Comparison of ENCODE assay signal across 9 mouse cellular contexts in the genomic region with DNA sequence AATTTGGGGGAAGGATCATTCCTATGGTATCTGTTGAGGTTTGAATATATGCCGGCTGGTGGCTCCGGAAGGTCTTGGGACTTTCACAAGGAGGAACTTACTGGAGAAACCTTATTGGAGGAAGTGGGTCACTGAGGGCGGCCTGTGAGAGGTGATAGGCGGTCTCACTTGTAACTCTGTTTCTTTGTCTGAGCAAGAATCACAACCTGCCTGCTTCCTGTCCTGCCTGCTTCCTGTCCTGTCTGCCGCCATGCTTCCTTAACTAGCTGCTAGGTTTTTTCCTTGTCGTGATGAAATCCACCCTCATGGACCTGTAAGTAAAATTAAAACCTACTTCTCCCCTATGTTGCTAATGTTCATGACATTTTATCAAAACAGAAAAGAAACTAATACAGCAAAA. TPM values are rescaled to one million over a fixed set of nuclear protein-coding genes. Genes with fewer than 3 reads are reported as not detected.
DNase-seq lines count a peak whose midpoint lies in the region; ATAC-seq and TF ChIP-seq lines count a peak whose summit lies in the region.
"Had no signal": no experiment of that assay in that cellular context is flagged by ENCODE, and none has a peak within 500 bp of the region (broad histone marks: within the 10 kb centered on the region; RNA-seq: fewer than 3 reads in every experiment).

No protein-coding gene starts in this region.

- no peak overlapping the region for H3K4me3 ChIP-seq in lung, postnatal 0 days (ENCODE audit: low read depth, low read length)
- H3K4me3 ChIP-seq in hindbrain, postnatal 0 days (ENCODE audit: low read length) = no peak overlapping the region
- H3K4me3 ChIP-seq in forebrain, embryonic 12.5 days (replicated peaks) = no peak overlapping the region
- H3K4me3 ChIP-seq: lung, embryonic 15.5 days had no signal

- no peaks in the 10 kb centered on the region for H3K4me1 ChIP-seq in lung, postnatal 0 days (ENCODE audit: insufficient read depth, low read depth, low read length)
- no peaks in the 10 kb centered on the region for H3K4me1 ChIP-seq in hindbrain, postnatal 0 days (ENCODE audit: insufficient read depth, low read length)
- H3K4me1 ChIP-seq in forebrain, embryonic 12.5 days = no peaks in the 10 kb centered on the region
- H3K4me1 ChIP-seq: lung, embryonic 15.5 days had no signal

- ATAC-seq in granulocyte monocyte progenitor cell, adult 5-6 weeks (replicated peaks; ENCODE audit: poor library complexity, severe bottlenecking) = peak; percentile 89
- no peak; the same call in 1 of the 2 replicates for ATAC-seq in lung, postnatal 0 days
- no peak for ATAC-seq in hindbrain, postnatal 0 days
- ATAC-seq in forebrain, embryonic 12.5 days (ENCODE audit: low FRiP score) = no peak

- no peak overlapping the region for H3K9ac ChIP-seq in lung, postnatal 0 days (replicated peaks; ENCODE audit: low read depth)
- no peak overlapping the region for H3K9ac ChIP-seq in hindbrain, postnatal 0 days (replicated peaks; ENCODE audit: low read length)
- no peak overlapping the region for H3K9ac ChIP-seq in forebrain, embryonic 12.5 days
- H3K9ac ChIP-seq: lung, embryonic 15.5 days had no signal

- TF ChIP-seq CTCF in lung, postnatal 0 days (IDR thresholded peaks at IDR 0.05) = no peak
- TF ChIP-seq CTCF in hindbrain, postnatal 0 days (IDR thresholded peaks at IDR 0.05; ENCODE audit: low read depth) = no peak

- no peaks in the 10 kb centered on the region for H3K9me3 ChIP-seq in lung, postnatal 0 days (ENCODE audit: low read length)
- H3K9me3 ChIP-seq in hindbrain, postnatal 0 days (ENCODE audit: low read length) = no peaks in the 10 kb centered on the region
- H3K9me3 ChIP-seq in forebrain, embryonic 12.5 days = no peaks in the 10 kb centered on the region
- H3K9me3 ChIP-seq: lung, embryonic 15.5 days had no signal

- whole genome bisulfite sequencing in lung, postnatal 0 days = 56% methylated on average over 6 of the region's 6 CpGs
- WGBS in hindbrain, postnatal 0 days = 87% methylated on average over 6 of the region's 6 CpGs
- WGBS in forebrain, embryonic 12.5 days = 85% methylated on average over 6 of the region's 6 CpGs

- H3K36me3 ChIP-seq in lung, postnatal 0 days (ENCODE audit: insufficient read depth, low read length) = no peaks in the 10 kb centered on the region
- H3K36me3 ChIP-seq in hindbrain, postnatal 0 days (ENCODE audit: insufficient read depth, low read length) = no peaks in the 10 kb centered on the region
- no peaks in the 10 kb centered on the region for H3K36me3 ChIP-seq in forebrain, embryonic 12.5 days (replicated peaks)
- H3K36me3 ChIP-seq: lung, embryonic 15.5 days had no signal

- H3K27ac ChIP-seq in lung, postnatal 0 days (ENCODE audit: low read length) = no peak overlapping the region
- H3K27ac ChIP-seq in hindbrain, postnatal 0 days = no peak overlapping the region
- H3K27ac ChIP-seq in forebrain, embryonic 12.5 days = no peak overlapping the region
- H3K27ac ChIP-seq: lung, embryonic 15.5 days had no signal

- no peaks in the 10 kb centered on the region for H3K27me3 ChIP-seq in lung, postnatal 0 days (replicated peaks; ENCODE audit: insufficient read depth, low read length)
- H3K27me3 ChIP-seq in hindbrain, postnatal 0 days (ENCODE audit: insufficient read depth, low read length) = no peaks in the 10 kb centered on the region
- no peaks in the 10 kb centered on the region for H3K27me3 ChIP-seq in forebrain, embryonic 12.5 days
- H3K27me3 ChIP-seq: lung, embryonic 15.5 days had no signal

- TF ChIP-seq EP300 in lung, postnatal 0 days (IDR thresholded peaks at IDR 0.05) = no peak

- H3K4me2 ChIP-seq in lung, postnatal 0 days (replicated peaks; ENCODE audit: low read depth, low read length) = no peak overlapping the region
- no peak overlapping the region for H3K4me2 ChIP-seq in hindbrain, postnatal 0 days (ENCODE audit: low read depth, low read length)
- no peak overlapping the region for H3K4me2 ChIP-seq in forebrain, embryonic 12.5 days
- H3K4me2 ChIP-seq: lung, embryonic 15.5 days had no signal

- peak; percentile 48 to 56 for DNase-seq in right cerebral cortex, postnatal 10 days (ENCODE audit: low spot score in 2 of 2)
- no peak for DNase-seq in right cerebral cortex, adult 2 months (ENCODE audit: low spot score in 2 of 2)
- peak; percentile 41 for DNase-seq in lung, postnatal 0 days (ENCODE audit: low spot score)
- DNase-seq in thymus, postnatal 14 days = peak; percentile 23
- no peak for DNase-seq in Muller cell, postnatal 12 days (ENCODE audit: inconsistent ontology term)
- no peak for DNase-seq in hindbrain, postnatal 0 days (ENCODE audit: low spot score)

RNA-seq across cellular contexts. Expression of a gene that starts 52.9 kb away (rescaled TPM):
- total RNA-seq in granulocyte monocyte progenitor cell, adult 5-6 weeks (2014; fragmentation: Nextera tagmentation) = not detected in 2 replicates
- total RNA-seq in granulocyte monocyte progenitor cell, adult 5-6 weeks (2017) = 0.26 TPM in 1 of 2 replicates, not detected in the other
- 0.26 and 0.39 TPM in 2 replicates for polyA plus RNA-seq in lung, postnatal 0 days (2015; fragmentation: Nextera tagmentation; extraction: Ambion mirVana)
- total RNA-seq in hindbrain, postnatal 0 days (2014; rRNA removed) = 533 and 565 TPM in 2 replicates
- 52.5 and 53.1 TPM in 2 replicates for polyA plus RNA-seq in hindbrain, postnatal 0 days (2015; fragmentation: Nextera tagmentation; extraction: Ambion mirVana)
- 12.6 and 22.2 TPM in 2 replicates for polyA plus RNA-seq in forebrain, embryonic 12.5 days (2016; fragmentation: Nextera tagmentation; extraction: Ambion mirVana)

Comparison
In these comparisons a context has a peak if more than half of its experiments do, and no peak if none do; other contexts are left out.
1. DNase-seq: peak in right cerebral cortex, postnatal 10 days (2 of 2), lung, postnatal 0 days (single experiment) and thymus, postnatal 14 days (single experiment); none in right cerebral cortex, adult 2 months (0 of 2), Muller cell, postnatal 12 days (single experiment) and hindbrain, postnatal 0 days (single experiment).